Mouse (Mus musculus): ENCODE measurements around the gene Lrig2.

DNA sequence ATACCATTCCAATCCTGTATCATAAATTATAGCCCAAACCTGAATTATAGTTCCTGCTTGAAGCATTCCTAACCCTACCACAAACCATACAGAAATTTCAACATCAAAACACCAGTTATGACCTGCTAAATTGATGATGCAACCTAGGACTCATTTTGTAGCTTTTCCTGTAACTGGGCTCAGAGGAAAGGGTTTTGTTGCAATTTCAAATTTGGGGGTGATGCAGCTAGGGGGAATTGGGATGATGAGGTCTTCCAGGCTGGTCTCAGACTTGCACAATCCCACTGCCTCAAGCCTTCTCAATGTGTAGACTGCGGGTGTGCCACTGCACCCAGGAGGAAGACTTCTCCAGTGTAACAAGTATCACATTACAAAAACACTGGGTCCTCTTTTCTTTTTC, 44.9 kb upstream of the Lrig2 start:
- TF ChIP-seq CTCF (IDR thresholded peaks at IDR 0.05; ENCODE audit: low read depth) (no peak), EP300 (IDR thresholded peaks at IDR 0.05; ENCODE audit: low read depth) (no peak)

Measured in liver, postnatal 0 days (tissue).